Comparison of ENCODE assay signal across 16 mouse cellular contexts in genomic region chr1:38141371-38141770, GRCm38 (mm10).
"Had no signal": no experiment of that assay in that cellular context is flagged by ENCODE, and none has a peak within 500 bp of the region (broad histone marks: within the 10 kb centered on the region; RNA-seq: fewer than 3 reads in every experiment).

No protein-coding gene starts in this region.

- DNase-seq: retina, postnatal 1 day; right cerebral cortex, adult 18-20 months; right cerebral cortex, postnatal 14 days; right cerebral cortex, postnatal 25 days; right cerebral cortex, postnatal 4 days; spleen, adult 18-20 months; thymus, adult 18-20 months; thymus, adult 2 months; thymus, postnatal 14 days; thymus, postnatal 25 days; thymus, postnatal 36 days; thymus, postnatal 4 days had no signal

- H3K27me3 ChIP-seq: neural tube, embryonic 13.5 days; neural tube, embryonic 15.5 days; stomach, embryonic 15.5 days had no signal

- H3K9me3 ChIP-seq: neural tube, embryonic 13.5 days; neural tube, embryonic 15.5 days; stomach, embryonic 15.5 days had no signal

- H3K4me2 ChIP-seq: neural tube, embryonic 13.5 days; neural tube, embryonic 15.5 days; stomach, embryonic 15.5 days had no signal

- H3K9ac ChIP-seq: neural tube, embryonic 13.5 days; neural tube, embryonic 15.5 days; stomach, embryonic 15.5 days had no signal

- H3K4me1 ChIP-seq: neural tube, embryonic 13.5 days; neural tube, embryonic 15.5 days; stomach, embryonic 15.5 days had no signal

- H3K4me3 ChIP-seq: neural tube, embryonic 13.5 days; neural tube, embryonic 15.5 days; stomach, embryonic 15.5 days had no signal

- H3K27ac ChIP-seq: neural tube, embryonic 13.5 days; neural tube, embryonic 15.5 days; stomach, embryonic 15.5 days; stomach, postnatal 0 days had no signal

- H3K36me3 ChIP-seq: neural tube, embryonic 13.5 days; neural tube, embryonic 15.5 days; stomach, embryonic 15.5 days had no signal
